Mouse (Mus musculus) liver, embryonic 16.5 days (tissue): Measurements from ENCODE around the gene Gcsam. TPM values are rescaled to one million over a fixed set of nuclear protein-coding genes. Genes with fewer than 3 reads are reported as not detected.
A peak's percentile ranks its signal among the peaks of the same experiment; 100 is the strongest.

ENCODE experiments used
- ATAC-seq: fragments of 200-750 bp; cut with Nextera tagmentation; 2 replicates; pipeline ENCODE4 v1.8.0; 2017; ENCODE audit warnings: low read depth, mild to moderate bottlenecking, moderate number of reproducible peaks, moderate library complexity
- H3K27ac ChIP-seq: fragments of 300-500 bp; sonication (generic); 2 replicates; pipeline ENCODE4 v1.5.1; 2014; ENCODE audit warnings: mild to moderate bottlenecking, low read length
- H3K27me3 ChIP-seq: fragments of 300-500 bp; sonication (generic); 2 replicates; pipeline ENCODE4 v1.6.1; 2014; ENCODE audit warnings: low read depth, low read length, mixed read lengths; ENCODE audit not compliant: control insufficient read depth, insufficient read depth
- H3K36me3 ChIP-seq: fragments of 300-500 bp; sonication (generic); 2 replicates; pipeline ENCODE4 v1.6.1; 2014; ENCODE audit warnings: mild to moderate bottlenecking; ENCODE audit not compliant: control insufficient read depth, insufficient read depth
- H3K4me1 ChIP-seq: fragments of 300-500 bp; sonication (generic); 2 replicates; pipeline ENCODE4 v1.6.1; 2014; ENCODE audit warnings: low read depth, low read length, mixed read lengths; ENCODE audit not compliant: control insufficient read depth
- H3K4me2 ChIP-seq: fragments of 300-500 bp; sonication (generic); 2 replicates; pipeline ENCODE4 v1.6.1; 2014; ENCODE audit warnings: low read depth, low read length, mixed read lengths
- H3K4me3 ChIP-seq: fragments of 300-500 bp; sonication (generic); 2 replicates; pipeline ENCODE4 v1.5.1; 2014; ENCODE audit warnings: low read depth, mild to moderate bottlenecking, low read length
- H3K9ac ChIP-seq: fragments of 300-500 bp; sonication (generic); 2 replicates; pipeline ENCODE4 v1.6.1; 2014; ENCODE audit warnings: low read depth, low read length
- H3K9me3 ChIP-seq: fragments of 300-500 bp; sonication (generic); replicated peaks from 2 replicates; pipeline ENCODE4 v1.6.1; 2016; ENCODE audit warnings: low read length; ENCODE audit not compliant: control insufficient read depth
- WGBS: fragments of 180-500 bp; shearing (Covaris S2); extraction: QIAGEN DNeasy Blood & Tissue Kit; methylation state at CpG from one replicate; pipeline ENCODE4 v1.1.7; 2014; ENCODE audit not compliant: insufficient replicate concordance; 5-methylcytosine and 5-hydroxymethylcytosine counted together
- polyA plus RNA-seq: library from polyadenylated mRNA; unstranded; fragments of >200 nt; fragmentation: Nextera tagmentation; extraction: Ambion mirVana; gene quantifications from 2 replicates; pipeline ENCODE4 v1.2.1, GENCODE M21; 2015

Gene Gcsam
- polyA plus RNA-seq = 1.8 and 1.9 TPM in 2 replicates

DNA sequence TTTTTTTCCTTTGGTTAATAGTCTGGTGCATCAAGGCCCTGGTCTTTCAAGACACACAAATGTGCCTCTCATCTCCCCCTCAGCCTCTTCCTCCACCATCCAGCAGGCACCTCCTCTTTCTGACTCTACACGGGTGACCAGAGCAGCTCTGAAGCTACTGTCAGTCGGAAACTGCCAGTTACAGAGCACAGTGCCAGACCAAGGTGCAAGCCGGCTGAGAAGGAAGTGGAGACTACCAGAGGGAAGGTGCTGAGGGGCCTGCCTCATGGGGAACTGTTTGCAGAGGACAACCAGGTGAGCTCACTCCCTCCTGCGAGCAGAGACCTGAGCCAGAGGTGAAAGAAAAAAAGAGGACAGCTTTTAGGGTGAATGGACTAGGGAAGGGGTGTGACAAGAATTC is at the start of gene Gcsam:
Gcsam (plus strand) TSS at position 114 of the 400 bp plus-strand sequence.
- no peaks in the 10 kb centered on the region for H3K9me3 ChIP-seq
- peak within 1 kb of the TSS; percentile 48; the same call in 1 of the 2 replicates for H3K27ac ChIP-seq
- H3K4me2 ChIP-seq = no peak within 1 kb of the TSS
- no peaks in the 10 kb centered on the region for H3K27me3 ChIP-seq
- 16% methylated on average over 4 of the region's 4 CpGs for WGBS
- no peaks in the 10 kb centered on the region; the same call in none of the 2 replicates for H3K4me1 ChIP-seq
- H3K36me3 ChIP-seq = no peaks in the 10 kb centered on the region
- H3K4me3 ChIP-seq = no peak within 1 kb of the TSS
- no peak within 1 kb of the TSS for H3K9ac ChIP-seq
- no peak for ATAC-seq

DNA sequence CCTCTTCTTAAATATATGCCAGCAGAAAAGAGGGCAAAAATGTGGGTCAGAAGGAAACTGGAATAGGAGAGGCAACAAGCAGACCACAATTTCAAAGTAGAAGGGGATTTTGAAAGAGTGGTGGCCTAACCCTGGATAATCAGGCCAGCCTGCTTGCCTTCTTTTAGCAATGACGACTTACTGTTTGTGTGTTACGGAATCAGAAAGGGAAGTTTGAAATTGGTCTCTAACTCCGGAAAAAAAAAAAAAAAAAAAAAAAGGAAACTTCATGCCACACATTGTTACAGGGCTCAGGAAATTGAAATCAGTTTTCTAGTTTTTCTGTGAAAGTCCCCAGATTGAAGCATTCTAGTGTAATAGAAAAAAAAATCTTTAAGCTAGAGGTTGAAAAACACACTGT is 48.4 kb upstream of the Gcsam start:
- Histone ChIP-seq H3K9me3 (no peaks in the 10 kb centered on the region), H3K27me3 (no peaks in the 10 kb centered on the region), H3K4me3 (no peak overlapping the region), H3K36me3 (no peaks in the 10 kb centered on the region), H3K27ac (no peak overlapping the region), H3K9ac (no peak overlapping the region), H3K4me1 (no peaks in the 10 kb centered on the region), H3K4me2 (no peak overlapping the region)
- 21% methylated on average over 3 of the region's 3 CpGs for WGBS
- ATAC-seq = no peak

DNA sequence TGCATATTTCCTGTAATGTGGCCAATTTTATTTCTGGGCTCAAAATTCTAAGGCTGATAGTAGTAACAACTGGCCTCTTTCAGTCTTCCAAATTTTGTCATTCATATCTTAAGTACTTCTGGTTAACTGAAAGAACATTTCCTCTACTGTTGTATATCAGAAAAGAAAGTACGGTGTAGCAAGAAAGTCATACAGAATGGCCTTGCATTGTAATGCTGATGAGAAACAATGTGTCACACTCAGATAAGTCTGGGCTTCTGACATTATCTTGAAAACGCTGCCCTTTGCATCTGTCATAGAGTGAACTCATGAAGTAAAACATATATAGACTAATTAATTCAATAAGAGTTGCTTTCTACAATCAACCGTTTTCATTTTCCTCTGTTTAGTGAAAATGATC is 37.9 kb upstream of the Gcsam start:
- H3K9me3 ChIP-seq = no peaks in the 10 kb centered on the region
- 23% methylated on average over 3 of the region's 3 CpGs for WGBS
- no peaks in the 10 kb centered on the region for H3K36me3 ChIP-seq
- H3K4me2 ChIP-seq = no peak overlapping the region
- H3K27me3 ChIP-seq = no peaks in the 10 kb centered on the region
- peak overlapping the region; percentile 47; the same call in 1 of the 2 replicates for H3K27ac ChIP-seq
- H3K4me1 ChIP-seq = no peaks in the 10 kb centered on the region; the same call in 1 of the 2 replicates
- H3K9ac ChIP-seq = no peak overlapping the region
- peak; percentile 84 for ATAC-seq
- H3K4me3 ChIP-seq = no peak overlapping the region

DNA sequence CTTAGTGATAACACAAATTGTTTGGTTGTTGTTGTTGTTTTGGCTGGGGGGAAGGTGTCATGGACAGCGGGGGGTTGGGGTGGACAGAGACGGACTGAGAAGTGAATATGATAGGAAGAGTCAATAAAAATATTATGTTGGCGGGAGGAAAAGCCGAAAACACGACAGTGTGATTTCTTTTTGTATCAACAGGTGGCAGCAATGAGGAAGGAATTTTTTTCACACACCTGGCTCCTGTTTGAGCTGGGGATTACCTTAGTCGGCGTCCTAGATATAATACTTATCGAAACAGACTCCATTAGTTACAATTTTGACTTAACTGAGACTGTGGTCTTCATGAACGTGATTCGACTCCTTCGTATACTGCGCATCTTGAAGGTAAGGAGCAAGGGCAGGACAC is 30.3 kb upstream of the Gcsam start:
- H3K36me3 ChIP-seq = no peaks in the 10 kb centered on the region
- H3K27me3 ChIP-seq = no peaks in the 10 kb centered on the region
- no peak overlapping the region for H3K4me2 ChIP-seq
- H3K4me1 ChIP-seq = no peaks in the 10 kb centered on the region
- no peak overlapping the region for H3K9ac ChIP-seq
- 54% methylated on average over 12 of the region's 12 CpGs for WGBS
- H3K4me3 ChIP-seq = no peak overlapping the region
- ATAC-seq = no peak
- H3K27ac ChIP-seq = no peak overlapping the region
- no peaks in the 10 kb centered on the region for H3K9me3 ChIP-seq

DNA sequence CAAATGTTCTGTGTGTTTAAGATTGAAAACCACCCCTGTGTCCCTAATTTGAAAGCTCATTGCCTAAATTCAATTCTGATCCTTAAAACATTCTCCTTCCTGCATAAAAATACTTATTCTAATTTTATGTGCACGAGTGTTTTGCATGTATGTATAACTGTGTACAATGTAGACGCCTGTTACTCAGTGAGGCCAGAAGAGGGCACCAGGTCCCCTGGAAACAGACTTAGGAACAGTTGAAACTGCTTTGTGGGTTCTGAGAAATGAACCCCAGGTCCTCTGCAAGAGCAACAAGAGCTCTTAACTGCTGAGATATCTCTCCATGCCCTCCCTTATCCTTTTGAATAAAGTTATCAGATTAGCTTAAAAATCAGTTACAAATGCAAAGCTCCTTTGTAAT is 27.7 kb upstream of the Gcsam start:
- Histone ChIP-seq H3K9me3 (no peaks in the 10 kb centered on the region), H3K9ac (no peak overlapping the region), H3K27ac (no peak overlapping the region), H3K4me2 (no peak overlapping the region), H3K27me3 (no peaks in the 10 kb centered on the region), H3K4me1 (no peaks in the 10 kb centered on the region), H3K36me3 (no peaks in the 10 kb centered on the region), H3K4me3 (no peak overlapping the region)
- no peak for ATAC-seq
- WGBS = 11% methylated on average over 2 of the region's 2 CpGs

DNA sequence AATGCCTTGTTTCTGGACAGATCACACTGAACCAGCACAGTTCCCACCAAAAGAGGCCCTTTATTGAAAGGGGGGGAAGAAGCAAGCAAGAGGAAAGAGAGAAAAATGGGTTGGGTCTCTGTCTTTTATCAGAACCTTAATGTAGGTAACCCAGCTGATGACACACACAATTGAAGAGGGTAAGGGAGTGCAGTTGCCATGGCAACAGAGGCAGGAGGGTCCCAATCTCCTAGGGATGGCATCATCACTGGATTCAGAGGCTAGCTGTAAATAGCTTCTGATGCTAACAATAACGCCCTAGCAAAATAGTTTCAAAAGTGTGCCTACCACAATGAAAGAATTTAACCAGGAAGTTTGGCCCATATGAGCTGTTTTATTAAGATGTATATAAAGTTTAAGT is 16.5 kb upstream of the Gcsam start:
- H3K4me1 ChIP-seq = no peaks in the 10 kb centered on the region

DNA sequence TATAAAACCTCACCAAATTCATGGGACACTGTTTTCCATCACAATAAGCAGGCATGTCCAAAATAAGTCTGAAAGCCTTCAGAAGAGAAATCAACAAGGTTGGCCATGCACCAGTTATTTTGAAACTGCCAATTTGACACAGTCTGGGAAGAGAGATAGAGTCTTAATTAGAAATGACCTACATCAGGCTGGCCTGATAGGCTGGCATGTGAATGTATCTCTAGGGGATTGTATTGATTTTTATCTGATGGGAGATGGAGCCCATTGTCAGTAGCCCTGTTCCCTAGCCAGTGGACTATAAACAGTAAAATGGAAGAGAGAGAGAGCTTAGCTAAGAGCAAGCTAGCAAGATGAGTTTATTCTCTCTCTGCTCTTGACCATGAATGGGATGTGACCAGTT is 14.7 kb upstream of the Gcsam start:
- no peak for ATAC-seq
- H3K36me3 ChIP-seq = no peaks in the 10 kb centered on the region
- H3K4me3 ChIP-seq = no peak overlapping the region
- no peak overlapping the region for H3K27ac ChIP-seq
- H3K27me3 ChIP-seq = no peaks in the 10 kb centered on the region
- no peaks in the 10 kb centered on the region for H3K4me1 ChIP-seq
- no peaks in the 10 kb centered on the region for H3K9me3 ChIP-seq
- no peak overlapping the region for H3K4me2 ChIP-seq
- no peak overlapping the region for H3K9ac ChIP-seq

More for the DNA sequence above, 16.5 kb upstream of the Gcsam start:
- Histone ChIP-seq H3K9ac (no peak overlapping the region), H3K4me3 (no peak overlapping the region), H3K27me3 (no peaks in the 10 kb centered on the region), H3K9me3 (no peaks in the 10 kb centered on the region), H3K36me3 (no peaks in the 10 kb centered on the region), H3K4me2 (no peak overlapping the region), H3K27ac (no peak overlapping the region)
- WGBS = 68% methylated on average over 1 of the region's 1 CpGs
- no peak for ATAC-seq

DNA sequence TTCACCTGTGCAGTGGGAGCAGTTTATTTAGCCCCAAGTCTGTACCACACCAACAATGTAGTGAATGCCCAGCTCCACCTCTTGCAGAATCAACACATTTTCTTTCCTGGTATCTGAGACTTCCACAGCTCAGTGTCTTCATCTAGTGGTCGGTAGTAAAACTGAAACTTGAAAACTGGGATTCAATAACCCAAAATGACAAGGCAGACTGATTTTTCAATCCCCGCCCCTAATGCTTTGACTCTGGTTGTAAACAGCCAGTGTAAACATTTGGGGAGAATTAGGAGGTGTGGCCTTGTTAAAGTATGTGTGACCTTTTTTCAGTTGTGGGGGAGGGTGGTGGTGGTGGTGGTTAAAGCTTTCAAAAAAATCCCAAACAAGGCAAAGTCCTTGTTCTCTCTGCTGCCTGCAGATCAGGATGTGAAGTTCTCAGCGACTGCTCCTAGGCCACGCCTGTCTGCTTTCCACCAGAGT is 1.7 kb upstream of the Gcsam start:
- H3K4me3 ChIP-seq = no peak overlapping the region
- no peaks in the 10 kb centered on the region for H3K36me3 ChIP-seq
- 25% methylated on average over 4 of the region's 4 CpGs for WGBS
- no peak overlapping the region for H3K4me2 ChIP-seq
- H3K4me1 ChIP-seq = no peaks in the 10 kb centered on the region; the same call in none of the 2 replicates
- no peaks in the 10 kb centered on the region for H3K27me3 ChIP-seq
- H3K9me3 ChIP-seq = no peaks in the 10 kb centered on the region
- H3K9ac ChIP-seq = no peak overlapping the region
- H3K27ac ChIP-seq = no peak overlapping the region; the same call in 1 of the 2 replicates
- peak; percentile 89 for ATAC-seq

DNA sequence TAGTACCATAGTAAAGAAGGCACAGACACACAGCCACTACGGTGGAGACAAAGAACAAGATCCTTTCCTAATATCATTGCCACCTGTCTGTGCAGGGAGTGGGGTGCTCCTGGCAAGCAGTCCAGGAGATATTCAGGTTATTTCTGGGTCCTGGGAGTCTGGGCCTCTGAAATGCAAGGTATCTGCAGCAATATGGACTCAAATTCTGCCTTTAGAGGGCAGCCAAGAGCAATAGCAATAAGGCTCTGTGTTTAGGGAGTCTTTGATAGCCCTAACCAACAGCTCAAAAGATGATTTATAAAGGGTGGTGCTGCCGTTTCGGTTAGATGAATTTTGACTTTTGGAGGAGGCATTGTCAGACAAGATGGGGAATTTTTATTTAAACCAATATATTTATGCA is 880 bp upstream of the Gcsam start:
- H3K9ac ChIP-seq = no peak overlapping the region
- H3K27me3 ChIP-seq = no peaks in the 10 kb centered on the region
- no peak overlapping the region for H3K4me2 ChIP-seq
- H3K4me1 ChIP-seq = no peaks in the 10 kb centered on the region; the same call in none of the 2 replicates
- H3K9me3 ChIP-seq = no peaks in the 10 kb centered on the region
- WGBS = 37% methylated on average over 3 of the region's 3 CpGs
- peak overlapping the region; percentile 48; the same call in 1 of the 2 replicates for H3K27ac ChIP-seq
- H3K4me3 ChIP-seq = no peak overlapping the region
- H3K36me3 ChIP-seq = no peaks in the 10 kb centered on the region
- no peak for ATAC-seq
